Mouse (Mus musculus) lung, postnatal 4 days (tissue): ENCODE data around the gene Sf3b4.
"Not testable (repeated sequence)": the region's sequence is repeated elsewhere in the genome, so short reads cannot be mapped to it uniquely, and the experiment has no call there.

Experiments used
- DNase-seq, 2 experiments: peaks; one replicate each; pipeline ENCODE4 v3.0.0; 2021

Gene Sf3b4

DNA sequence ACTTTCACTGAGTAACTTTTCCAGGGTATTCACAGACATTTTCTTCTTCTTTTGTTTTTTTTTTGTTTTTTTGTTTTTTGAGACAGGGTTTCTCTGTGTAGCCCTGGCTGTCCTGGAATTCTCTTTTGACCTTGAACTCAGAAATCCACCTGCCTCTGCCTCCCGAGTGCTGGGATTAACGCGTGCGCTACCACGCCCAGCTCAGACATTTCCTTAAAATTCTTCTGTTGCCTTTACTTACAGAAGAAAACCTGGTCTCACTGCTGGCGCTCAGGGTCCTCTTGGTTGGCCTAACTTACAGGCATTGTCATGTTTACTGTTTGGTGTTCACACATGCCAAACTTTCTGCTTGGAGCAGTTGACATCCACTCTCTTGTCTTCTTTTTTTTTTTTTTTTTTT is 3.1 kb downstream of the Sf3b4 start:
- no peak for DNase-seq

DNA sequence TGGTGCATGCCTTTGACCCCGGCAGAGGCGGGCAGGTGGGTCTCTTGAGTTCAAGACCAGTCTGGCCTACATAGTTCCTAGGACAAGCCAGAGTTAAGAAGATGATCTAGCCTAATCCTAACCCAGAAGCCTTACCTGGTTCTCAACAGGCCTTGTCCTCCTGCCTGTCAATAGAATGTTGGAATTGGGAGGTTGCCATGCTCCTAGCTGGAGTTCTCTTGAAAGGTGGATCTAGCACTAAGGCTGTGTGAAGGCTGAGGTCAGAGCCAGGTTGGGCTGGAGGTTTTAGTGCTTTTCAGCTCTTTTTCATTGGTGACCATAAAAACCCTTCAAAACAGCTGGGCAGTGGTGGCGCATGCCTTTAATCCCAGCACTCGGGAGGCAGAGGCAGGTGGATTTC is 6.3 kb downstream of the Sf3b4 start:
- no peak for DNase-seq

DNA sequence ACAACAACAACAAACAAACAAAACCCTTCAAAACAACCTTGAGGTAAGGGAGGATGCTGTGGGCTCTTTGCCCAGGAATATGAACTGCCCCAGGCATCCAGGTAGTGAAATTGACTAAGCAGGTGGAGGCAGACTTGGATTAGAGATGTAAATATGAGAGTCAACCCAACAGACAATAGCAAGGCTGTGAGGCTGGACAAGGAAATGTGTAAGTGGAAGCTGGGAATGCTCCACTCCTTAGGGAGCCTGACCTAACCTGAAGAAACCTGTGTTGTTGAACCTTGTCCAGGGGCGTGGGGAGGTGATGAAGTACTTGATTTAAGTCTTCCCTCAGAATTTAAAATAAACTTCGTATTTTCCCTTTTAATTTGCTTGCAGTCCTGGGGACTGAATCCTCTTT is 6.8 kb downstream of the Sf3b4 start:
- DNase-seq = no peak

DNA sequence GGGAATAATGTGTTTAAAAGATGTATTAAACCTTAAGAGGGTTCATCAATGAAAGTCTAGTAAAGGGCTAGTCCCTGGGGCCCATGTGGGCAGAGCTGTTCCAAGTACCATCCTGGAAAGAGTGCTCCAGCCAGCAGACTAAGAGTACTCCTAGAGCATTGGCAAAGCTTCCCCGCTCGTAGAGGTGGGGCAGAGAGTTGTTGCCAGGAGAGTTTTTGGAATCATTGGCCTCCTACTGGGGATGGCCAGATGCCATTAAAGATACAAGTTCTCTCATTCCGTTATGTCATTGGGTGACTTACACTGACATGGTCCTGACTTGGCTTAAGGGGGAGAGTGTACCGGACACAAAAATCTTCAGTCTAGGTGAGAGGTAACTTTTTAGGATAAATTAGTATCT is 7.4 kb downstream of the Sf3b4 start:
- DNase-seq = no peak

DNA sequence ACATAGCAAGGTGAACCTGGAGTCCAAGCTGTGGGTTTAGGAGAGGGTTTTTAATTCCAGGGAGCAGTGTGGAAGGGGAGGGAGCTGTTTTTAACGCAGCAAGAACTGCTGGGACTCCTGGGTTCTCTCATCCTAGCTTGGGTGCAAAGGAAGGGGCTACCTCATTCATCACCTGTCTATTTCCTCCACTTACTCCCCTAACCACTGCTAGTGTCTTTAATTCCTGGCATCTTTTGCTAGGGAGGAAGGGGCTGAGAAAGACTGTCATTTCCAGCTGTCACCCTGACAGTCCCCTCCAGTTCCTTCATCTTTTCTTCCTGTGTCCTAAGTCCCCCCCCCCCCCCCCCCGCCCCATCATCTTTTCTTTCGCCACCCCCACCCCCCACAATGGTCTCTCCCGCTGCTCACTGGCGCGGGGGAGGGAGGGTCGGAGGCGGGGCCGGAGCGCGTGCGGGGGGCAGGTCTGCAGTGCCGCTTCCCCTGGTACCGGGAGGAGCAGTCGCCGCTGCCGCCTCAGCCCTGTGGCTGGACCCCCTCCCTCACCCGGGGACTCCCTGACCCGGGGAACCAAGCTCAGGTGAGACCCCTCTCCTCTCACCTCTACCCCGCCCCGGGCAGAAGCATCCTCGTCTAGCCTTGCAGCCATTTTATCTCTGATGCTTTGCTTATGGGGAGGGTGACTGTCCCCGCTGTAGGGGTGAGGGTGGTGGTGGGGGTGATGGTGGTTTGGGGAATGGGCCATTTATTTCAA is 8.8 kb downstream of the Sf3b4 start, which contains the start of gene Sv2a:
TSS of gene Sv2a (plus strand) at position 425 of the 751 bp plus-strand sequence.
- DNase-seq = peak; percentile 58 to 66

DNA sequence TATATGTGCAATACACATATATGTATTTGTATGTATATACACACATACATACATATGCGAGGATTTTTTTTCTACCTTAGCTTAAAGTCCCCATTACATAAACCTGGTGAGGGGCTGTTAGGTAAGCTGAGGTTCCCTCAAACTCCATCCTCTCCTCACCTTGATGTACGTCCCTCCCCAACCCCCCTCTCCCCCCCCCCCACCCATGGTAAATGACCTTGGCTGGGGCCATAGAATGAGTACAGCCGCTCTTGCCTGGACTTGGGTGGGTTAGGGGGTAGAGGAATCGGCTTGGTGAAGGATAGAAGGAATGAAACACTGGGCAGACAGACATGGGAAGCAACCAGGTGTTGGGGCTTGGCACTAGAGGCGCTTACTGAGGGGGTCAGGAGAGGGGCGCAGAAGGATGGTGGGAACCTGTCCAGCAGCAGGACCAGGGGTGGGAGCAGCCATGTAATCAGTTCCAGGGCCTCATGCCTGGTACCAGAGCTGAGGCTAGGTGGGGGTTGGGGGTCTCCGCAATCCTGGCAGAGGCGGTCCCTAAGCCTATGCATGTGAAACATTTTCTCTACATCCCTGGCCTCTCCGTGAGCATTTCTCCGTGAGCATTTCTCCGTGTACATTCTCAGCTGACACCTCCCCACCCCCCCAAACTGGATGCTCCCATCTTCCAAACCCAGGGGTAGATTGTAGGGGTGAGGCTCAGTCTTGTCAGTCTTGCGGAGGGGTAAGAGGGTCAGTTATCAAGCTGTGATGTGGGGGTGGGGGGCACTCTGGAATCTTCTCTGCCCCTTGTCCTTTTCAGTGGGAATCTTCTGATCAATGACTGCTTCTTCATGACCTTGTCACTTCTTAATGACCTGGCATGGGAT is 9.6 kb downstream of the Sf3b4 start:
- no peak for DNase-seq

DNA sequence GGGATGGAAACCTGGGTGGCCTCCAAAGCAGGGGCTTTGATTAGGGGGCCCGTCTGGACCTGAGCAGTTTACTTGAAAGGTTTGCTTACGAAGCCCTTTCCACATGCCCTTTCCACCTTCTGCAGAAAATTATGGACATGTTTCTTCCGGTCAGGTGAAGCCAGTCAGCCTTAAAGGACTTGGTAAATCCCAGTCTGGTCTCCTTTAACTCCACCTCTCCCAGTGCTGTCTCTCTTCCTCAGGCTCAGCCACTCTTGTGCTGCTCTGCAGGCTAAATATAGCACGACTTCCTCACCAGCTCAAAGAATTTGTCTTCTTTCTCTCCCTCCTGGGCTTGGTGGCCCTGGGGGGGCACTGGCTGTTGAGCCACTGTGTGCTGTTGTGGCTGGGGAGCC is 10.2 kb downstream of the Sf3b4 start:
- DNase-seq = no peak

DNA sequence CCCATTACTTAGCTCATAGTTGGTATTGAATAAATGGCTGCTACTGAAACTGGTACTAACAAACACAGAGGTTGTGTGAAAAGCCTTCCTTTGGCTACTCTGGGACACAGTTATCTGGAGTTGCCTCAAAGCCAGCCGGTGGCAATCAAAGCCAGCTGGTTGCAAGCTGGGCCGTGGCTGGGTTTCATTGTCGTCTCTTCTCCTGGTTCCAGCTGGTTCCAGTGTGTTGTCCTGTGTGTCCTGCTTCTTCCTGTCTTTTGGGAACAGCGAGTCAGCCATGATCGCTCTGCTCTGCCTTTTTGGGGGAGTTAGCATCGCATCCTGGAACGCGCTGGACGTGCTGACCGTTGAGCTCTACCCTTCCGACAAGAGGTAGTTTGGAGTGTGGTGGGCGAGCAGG is 20.8 kb downstream of the Sf3b4 start:
- peak in 1 of 2 experiments; percentile 64 for DNase-seq

DNA sequence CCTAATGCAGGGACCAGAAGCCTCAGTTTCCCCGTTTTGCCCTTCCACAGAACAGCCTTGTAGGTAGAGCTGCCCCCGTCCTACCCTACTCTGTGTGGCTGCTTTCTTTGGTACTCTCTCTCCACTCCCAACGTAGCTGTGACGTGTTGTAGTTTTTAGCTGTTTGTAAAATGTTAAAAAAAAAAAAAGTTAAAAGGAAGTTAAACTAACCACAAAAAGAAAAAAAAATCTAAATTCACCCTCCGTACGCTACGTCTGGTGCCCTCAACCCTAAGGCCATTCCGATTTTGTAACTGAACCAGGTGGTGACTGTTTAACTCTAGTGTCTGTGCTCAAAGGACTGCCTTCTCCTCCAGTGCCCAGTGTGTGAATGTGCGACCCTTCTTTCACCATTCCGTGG is 22.8 kb downstream of the Sf3b4 start:
- no peak for DNase-seq

DNA sequence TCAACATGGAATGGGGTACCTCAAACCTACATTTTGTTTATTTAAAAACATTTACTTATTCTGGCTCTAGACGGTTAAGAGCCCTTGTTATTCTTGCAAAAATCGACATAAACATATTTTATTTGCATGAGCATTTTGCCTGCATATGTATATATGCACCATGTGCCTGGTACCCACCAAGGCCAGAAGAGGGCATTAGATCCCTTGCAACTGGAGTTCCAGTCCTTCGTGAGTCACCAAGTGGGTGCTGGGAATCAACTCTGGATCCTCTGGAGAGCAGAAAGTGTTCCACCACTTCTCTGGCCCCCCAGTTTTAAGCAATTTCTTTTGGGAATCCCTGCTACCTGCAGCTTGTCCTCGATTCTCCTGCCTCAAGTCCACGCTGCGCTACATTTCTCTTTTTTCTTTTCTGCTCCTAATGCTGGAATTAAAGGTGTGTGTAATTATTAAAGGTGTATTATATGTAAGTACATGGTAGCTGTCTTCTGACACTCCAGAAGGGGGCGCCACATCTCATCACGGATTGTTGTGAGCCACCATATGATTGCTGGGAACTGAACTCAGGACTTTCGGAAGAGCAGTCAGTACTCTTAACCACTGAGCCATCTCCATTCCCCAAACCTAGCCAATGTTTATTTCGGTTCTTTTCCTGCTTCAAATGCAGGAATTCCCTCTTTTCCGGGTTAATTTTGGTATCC is 23.6 kb downstream of the Sf3b4 start:
- DNase-seq = no peak

DNA sequence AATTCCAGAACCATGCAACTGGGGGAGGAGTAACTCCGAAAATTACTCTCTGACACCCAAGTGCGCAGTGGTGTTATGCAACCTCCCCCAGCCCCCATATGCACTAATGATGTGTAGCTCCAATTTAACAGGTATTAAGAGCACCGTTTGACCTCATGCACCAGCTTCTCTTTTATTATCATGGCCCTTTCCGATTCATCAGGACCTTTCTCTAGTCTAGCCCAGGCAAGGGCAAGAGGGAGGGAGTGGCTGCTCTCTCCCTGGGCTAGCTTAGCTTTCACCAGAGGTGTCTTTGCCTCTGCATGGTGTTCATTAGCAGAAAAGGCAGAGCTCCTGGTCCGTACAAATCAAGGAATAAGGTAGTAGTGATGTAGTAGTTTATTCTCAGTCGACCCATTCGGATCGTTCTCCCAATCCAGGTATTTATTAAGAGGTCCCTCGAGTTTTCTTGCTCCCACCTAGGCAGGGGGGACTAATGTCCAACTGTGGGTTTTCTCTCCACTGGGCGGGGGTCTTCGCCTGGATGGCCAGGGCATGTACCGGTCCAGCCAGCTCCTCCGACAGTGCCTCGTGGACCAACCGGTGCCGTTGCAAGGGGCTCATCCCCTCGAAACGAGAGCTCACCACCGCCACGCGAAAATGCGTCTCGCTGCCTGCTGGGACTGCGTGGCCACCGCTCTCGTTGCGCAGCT is 24.5 kb downstream of the Sf3b4 start:
- DNase-seq = no peak

DNA sequence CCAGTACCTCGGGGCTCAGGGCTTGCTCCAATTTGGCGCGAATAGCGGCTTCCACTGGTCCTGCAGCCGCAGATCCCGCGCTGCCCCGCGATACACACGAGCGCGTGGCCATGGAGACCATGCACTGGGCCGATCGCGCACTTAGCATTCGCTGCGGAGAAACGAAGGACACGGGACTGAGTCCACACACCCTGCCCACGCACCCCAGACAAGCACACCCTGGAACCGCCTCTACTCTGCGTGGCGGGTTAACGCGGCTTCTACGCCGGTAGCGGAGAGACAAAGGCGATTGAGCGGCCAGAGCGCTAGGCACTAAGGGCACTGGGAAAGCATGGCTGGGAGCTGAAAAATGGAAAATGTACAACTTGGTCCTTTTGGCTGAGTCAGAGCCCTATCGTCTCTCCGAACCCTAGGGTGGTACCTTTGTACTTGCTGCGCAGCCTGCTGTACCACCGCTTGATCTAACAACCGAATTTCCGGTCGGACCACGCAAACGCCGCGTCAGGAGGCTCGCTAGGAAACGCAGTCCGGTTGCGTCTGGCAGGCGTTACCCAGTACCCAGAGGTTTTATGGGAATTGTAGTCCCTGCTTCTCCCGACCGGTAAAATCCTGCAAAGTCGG is 25.1 kb downstream of the Sf3b4 start:
- DNase-seq = peak; percentile 87 to 91

DNA sequence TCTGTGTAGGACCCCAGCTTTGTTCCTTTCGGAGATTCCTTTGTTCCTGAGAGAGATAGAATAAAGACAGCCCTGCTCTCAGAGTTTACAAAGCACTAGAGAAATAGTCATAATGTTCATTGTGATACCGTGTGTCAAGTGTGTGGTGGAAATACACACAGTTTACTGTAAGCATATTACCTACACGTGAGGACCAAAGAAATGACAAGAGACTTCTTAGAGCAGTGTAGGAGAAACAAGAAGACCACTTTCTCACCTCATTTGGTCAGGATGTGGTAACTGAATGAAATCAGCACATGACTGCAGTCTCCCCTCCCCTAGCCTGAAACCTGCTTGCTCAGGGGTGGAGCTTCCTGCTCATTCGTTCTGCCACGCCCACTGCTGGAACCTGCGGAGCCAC is 26.0 kb downstream of the Sf3b4 start:
- no peak for DNase-seq

DNA sequence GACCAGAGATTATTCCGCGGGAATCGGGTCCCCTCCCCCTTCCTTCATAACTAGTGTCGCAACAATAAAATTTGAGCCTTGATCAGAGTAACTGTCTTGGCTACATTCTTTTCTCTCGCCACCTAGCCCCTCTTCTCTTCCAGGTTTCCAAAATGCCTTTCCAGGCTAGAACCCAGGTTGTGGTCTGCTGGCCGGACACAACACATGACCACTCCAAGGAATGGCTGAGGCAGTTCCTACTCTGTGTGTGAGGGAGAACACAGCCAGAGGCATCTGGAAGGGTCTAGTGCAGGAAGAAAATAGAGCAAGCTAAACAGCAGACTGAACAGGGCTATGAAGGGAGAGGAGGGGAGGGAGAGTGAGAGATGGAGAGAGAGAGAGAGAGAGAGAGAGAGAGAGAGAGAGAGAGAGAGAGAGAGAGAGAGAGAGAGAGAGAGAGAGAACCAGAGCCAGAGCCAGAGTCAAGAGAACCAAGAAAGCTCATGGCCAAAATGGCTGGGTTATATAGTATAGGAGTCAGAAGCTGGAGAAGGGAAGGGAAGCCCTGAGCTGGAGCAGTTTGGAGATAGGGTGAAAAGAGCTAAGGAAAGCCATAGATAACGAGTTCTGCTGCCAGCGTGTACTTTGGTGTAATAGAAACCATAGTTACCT is 26.6 kb downstream of the Sf3b4 start:
- not testable (repeated sequence) for DNase-seq

DNA sequence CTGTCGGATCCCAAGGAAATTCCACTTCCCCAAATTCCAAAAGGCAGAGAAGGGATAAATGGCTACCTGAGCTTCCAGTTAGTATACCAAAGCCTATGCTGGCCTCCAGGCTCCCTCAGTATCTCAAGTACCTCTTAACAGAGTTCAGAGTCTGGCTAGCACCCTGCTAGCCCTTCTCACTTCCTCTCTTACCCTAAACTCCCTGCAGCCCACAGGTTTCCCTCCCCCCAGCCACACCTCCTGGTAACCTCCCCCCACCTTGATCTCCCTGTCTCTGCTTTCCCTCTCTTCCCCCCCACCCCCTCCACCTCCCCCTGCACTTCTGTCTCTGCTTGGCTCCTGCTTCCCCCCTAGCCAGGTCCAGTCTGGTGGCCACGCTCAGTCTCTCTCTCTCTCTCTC is 27.6 kb downstream of the Sf3b4 start:
- DNase-seq = no peak

DNA sequence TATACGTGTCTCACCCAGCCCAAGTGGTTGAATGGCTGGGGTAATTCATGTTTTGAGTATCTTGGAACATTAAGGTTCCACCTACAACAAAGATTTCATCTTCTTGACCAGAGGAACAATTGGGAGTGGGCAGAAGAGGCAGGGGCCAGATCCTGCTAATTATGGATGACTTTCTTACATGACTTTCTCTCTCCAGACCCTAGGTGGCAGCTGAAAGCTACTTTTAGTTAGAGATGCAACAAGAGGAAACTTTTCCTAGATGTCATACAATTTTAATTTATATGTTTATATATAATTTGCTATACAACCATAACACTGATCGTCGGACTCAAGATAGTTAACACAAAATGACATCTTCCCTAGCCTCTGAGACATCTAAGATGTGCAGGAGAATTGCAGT is 35.7 kb downstream of the Sf3b4 start:
- no peak for DNase-seq

DNA sequence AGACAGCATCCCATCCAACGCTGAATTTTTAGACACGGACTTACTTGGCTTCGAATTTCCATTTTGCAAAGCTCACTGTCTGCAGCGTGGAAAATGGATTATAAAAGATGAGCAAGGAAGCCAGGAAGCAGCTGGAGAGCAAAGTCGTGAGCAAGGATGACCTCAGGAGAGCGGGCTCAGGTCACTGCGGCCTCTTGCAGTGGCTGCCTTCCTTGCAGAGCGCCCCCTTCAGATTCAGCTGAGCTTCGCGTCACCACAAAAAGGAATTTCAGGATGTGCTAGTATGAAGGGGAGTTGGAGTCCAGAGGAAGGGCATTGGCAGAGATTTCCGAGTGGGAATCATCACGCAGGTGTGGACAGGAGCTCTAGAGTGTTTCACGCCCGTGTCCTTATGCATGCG is 37.1 kb downstream of the Sf3b4 start:
- no peak for DNase-seq

DNA sequence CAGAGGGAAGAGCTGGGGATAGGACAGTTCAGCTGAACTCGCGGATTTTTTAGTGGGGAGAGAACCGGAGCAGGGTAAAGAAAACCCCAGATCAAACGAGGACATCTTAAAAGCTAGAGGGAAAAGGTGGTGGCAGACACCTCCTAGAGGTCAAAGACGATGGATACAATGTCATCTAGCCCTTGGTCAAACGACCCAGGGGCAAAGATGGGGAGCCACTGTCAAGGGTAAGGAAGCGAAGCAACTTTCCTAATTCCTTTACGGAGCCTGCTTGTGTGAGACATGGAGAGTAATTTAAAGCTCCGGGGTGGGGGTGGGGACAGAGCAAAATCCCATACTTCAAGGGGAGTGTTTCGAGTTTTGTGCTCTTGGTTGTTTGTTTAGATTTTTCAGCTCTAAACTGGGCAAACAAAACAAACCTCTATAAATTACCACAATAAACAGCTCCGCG is 47.1 kb downstream of the Sf3b4 start:
- DNase-seq = peak in 1 of 2 experiments; percentile 42

DNA sequence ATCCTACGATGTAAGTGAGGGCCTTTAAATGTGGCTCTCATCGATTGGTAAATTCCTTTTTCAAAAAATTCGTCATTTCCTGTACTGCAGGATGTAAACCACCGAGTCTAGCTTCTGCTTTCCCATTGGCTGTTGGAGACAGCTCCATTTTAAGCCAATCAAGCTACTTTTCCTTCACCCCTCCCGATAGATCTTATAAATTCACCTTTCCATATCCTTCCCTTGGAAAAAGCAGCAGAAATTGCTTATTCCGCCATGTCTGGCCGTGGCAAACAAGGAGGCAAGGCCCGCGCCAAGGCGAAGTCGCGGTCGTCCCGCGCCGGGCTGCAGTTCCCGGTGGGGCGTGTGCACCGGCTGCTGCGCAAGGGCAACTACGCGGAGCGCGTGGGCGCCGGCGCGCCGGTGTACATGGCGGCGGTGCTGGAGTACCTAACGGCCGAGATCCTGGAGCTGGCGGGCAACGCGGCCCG is 47.6 kb downstream of the Sf3b4 start, which contains the start of the genes Bola1 and Hist2h2ab:
TSS of gene Bola1 (minus strand) at position 49 of the 470 bp plus-strand sequence.
TSS of gene Hist2h2ab (plus strand) at position 205 of the 470 bp plus-strand sequence.
- peak; percentile 78 to 81 for DNase-seq

DNA sequence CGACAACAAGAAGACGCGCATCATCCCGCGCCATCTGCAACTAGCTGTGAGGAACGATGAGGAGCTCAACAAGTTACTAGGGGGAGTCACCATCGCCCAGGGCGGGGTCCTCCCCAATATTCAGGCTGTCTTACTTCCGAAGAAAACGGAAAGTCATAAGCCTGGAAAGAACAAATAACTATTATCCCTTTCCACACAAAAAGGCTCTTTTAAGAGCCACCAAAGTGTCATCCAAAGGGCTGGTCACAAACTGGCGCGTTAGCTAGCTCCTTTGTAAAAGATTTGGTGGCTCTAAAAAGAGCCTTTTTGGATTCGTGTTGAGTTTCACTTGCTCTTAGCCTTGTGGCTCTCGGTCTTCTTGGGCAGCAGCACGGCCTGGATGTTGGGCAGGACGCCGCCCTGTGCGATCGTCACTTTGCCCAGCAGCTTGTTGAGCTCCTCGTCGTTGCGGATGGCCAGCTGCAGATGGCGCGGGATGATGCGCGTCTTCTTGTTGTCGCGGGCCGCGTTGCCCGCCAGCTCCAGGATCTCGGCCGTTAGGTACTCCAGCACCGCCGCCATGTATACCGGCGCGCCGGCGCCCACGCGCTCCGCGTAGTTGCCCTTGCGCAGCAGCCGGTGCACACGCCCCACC is 48.1 kb downstream of the Sf3b4 start:
- DNase-seq = peak in 1 of 2 experiments; percentile 82
